Mouse (Mus musculus) intestine, embryonic 15.5 days (tissue): ENCODE results near the gene Grin2a. TPM values are rescaled to one million over a fixed set of nuclear protein-coding genes. Genes with fewer than 3 reads are reported as not detected.
A peak's percentile ranks its signal among the peaks of the same experiment; 100 is the strongest.

ENCODE experiments used
- ATAC-seq: fragments of 200-750 bp; cut with Nextera tagmentation; 2 replicates; pipeline ENCODE4 v1.8.0; 2017; ENCODE audit warnings: moderate TSS enrichment, moderate library complexity
- H3K27ac ChIP-seq: fragments of 300-500 bp; sonication (generic); 2 replicates; pipeline ENCODE4 v1.5.1; 2015; ENCODE audit warnings: mild to moderate bottlenecking, inconsistent platforms
- H3K27me3 ChIP-seq: fragments of 300-500 bp; sonication (generic); replicated peaks from 2 replicates; pipeline ENCODE4 v1.6.1; 2015; ENCODE audit warnings: inconsistent platforms
- H3K36me3 ChIP-seq: fragments of 300-500 bp; sonication (generic); 2 replicates; pipeline ENCODE4 v1.6.1; 2015; ENCODE audit warnings: inconsistent platforms
- H3K4me1 ChIP-seq: fragments of 300-500 bp; sonication (generic); replicated peaks from 2 replicates; pipeline ENCODE4 v1.6.1; 2015; ENCODE audit warnings: inconsistent platforms
- H3K4me2 ChIP-seq: fragments of 300-500 bp; sonication (generic); replicated peaks from 2 replicates; pipeline ENCODE4 v1.6.1; 2015; ENCODE audit warnings: mild to moderate bottlenecking, inconsistent platforms
- H3K4me3 ChIP-seq: fragments of 300-500 bp; sonication (generic); replicated peaks from 2 replicates; pipeline ENCODE4 v1.5.1; 2015; ENCODE audit warnings: inconsistent platforms
- H3K9ac ChIP-seq: fragments of 300-500 bp; sonication (generic); 2 replicates; pipeline ENCODE4 v1.6.1; 2015; ENCODE audit warnings: inconsistent platforms
- H3K9me3 ChIP-seq: fragments of 300-500 bp; sonication (generic); 2 replicates; pipeline ENCODE4 v1.6.1; 2016; ENCODE audit warnings: inconsistent platforms
- WGBS: fragments of 180-500 bp; shearing (Covaris S2); methylation state at CpG from one replicate; pipeline ENCODE4 v1.1.7; 2015; 5-methylcytosine and 5-hydroxymethylcytosine counted together
- polyA plus RNA-seq: library from polyadenylated mRNA; unstranded; fragments of >200 nt; fragmentation: Nextera tagmentation; extraction: Ambion mirVana; gene quantifications from 2 replicates; pipeline ENCODE4 v1.2.1, GENCODE M21; 2015

Gene Grin2a
- 0.18 and 0.34 TPM in 2 replicates for polyA plus RNA-seq

GRCm38 (mm10) chr16:9994951-9995813 lies at the start of gene Grin2a:
Gene Grin2a, minus strand, starts transcription at chr16:9995560.
- peak within 1 kb of the TSS; percentile 62 for H3K4me2 ChIP-seq
- no peaks in the 10 kb centered on the region for H3K36me3 ChIP-seq
- no peak for ATAC-seq
- H3K4me1 ChIP-seq: no peaks in the 10 kb centered on the region; the same call in 1 of the 2 replicates
- peaks cover 62% of the 10 kb centered on the region for H3K27me3 ChIP-seq
- H3K27ac ChIP-seq: no peak within 1 kb of the TSS
- H3K9ac ChIP-seq: no peak within 1 kb of the TSS
- WGBS: 1% methylated on average over 69 of the region's 69 CpGs
- peak within 1 kb of the TSS; percentile 27 for H3K4me3 ChIP-seq
- no peaks in the 10 kb centered on the region for H3K9me3 ChIP-seq

- Histone ChIP-seq H3K27ac (no peak overlapping the region), H3K9me3 (no peaks in the 10 kb centered on the region), H3K9ac (no peak overlapping the region), H3K36me3 (no peaks in the 10 kb centered on the region), H3K27me3 (no peaks in the 10 kb centered on the region), H3K4me1 (no peaks in the 10 kb centered on the region), H3K4me2 (no peak overlapping the region), H3K4me3 (no peak overlapping the region)
- ATAC-seq: no peak
- WGBS: 61% methylated on average over 7 of the region's 7 CpGs
These were observed 40.3 kb upstream of the Grin2a start for GRCm38 (mm10) chr16:10035582-10036215.

- Histone ChIP-seq H3K36me3 (no peaks in the 10 kb centered on the region), H3K4me2 (no peak overlapping the region), H3K4me1 (no peaks in the 10 kb centered on the region), H3K27ac (no peak overlapping the region), H3K9ac (no peak overlapping the region), H3K9me3 (no peaks in the 10 kb centered on the region), H3K27me3 (no peaks in the 10 kb centered on the region), H3K4me3 (no peak overlapping the region)
- WGBS: 72% methylated on average over 4 of the region's 4 CpGs
- ATAC-seq: no peak
These were observed 38.1 kb upstream of the Grin2a start for GRCm38 (mm10) chr16:10033416-10033979.

GRCm38 (mm10) chr16:10031891-10032290 lies 36.5 kb upstream of the Grin2a start:
- Histone ChIP-seq H3K4me1 (no peaks in the 10 kb centered on the region), H3K9me3 (no peaks in the 10 kb centered on the region), H3K4me2 (no peak overlapping the region), H3K27ac (no peak overlapping the region), H3K4me3 (no peak overlapping the region), H3K9ac (no peak overlapping the region), H3K36me3 (no peaks in the 10 kb centered on the region), H3K27me3 (no peaks in the 10 kb centered on the region)
- ATAC-seq: no peak

GRCm38 (mm10) chr16:10026741-10027140 lies 31.4 kb upstream of the Grin2a start:
- H3K9ac ChIP-seq: no peak overlapping the region
- WGBS: 69% methylated on average over 6 of the region's 6 CpGs

DNA sequence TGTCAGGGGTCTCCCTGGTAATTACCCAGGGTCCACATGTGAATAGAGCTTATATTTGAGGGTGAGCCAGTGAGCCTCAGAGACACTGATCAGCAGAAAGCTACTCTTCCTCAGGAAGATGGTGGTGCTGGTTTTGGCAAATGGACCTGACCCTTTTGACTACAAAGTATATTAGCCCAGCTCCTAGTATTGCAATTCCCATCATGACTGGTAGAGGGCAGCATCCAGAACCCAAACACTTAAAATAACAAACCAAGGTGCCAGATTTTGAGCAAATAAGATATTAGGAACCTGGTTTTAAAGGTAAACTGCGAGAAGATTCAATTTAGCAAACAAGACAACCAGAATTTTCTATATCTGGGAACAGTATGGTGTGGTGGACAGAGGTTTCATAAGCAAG lies 14.4 kb upstream of the Grin2a start:
- no peaks in the 10 kb centered on the region for H3K27me3 ChIP-seq
- H3K27ac ChIP-seq: no peak overlapping the region
- no peak overlapping the region for H3K4me2 ChIP-seq
- 67% methylated on average over 1 of the region's 1 CpGs for WGBS
- H3K4me1 ChIP-seq: no peaks in the 10 kb centered on the region
- H3K36me3 ChIP-seq: no peaks in the 10 kb centered on the region
- H3K9me3 ChIP-seq: no peaks in the 10 kb centered on the region
- no peak overlapping the region for H3K4me3 ChIP-seq
- no peak overlapping the region for H3K9ac ChIP-seq
- ATAC-seq: no peak

More at GRCm38 (mm10) chr16:10026741-10027140, 31.4 kb upstream of the Grin2a start:
- no peaks in the 10 kb centered on the region for H3K9me3 ChIP-seq
- H3K36me3 ChIP-seq: no peaks in the 10 kb centered on the region
- no peak overlapping the region for H3K4me2 ChIP-seq
- no peak overlapping the region for H3K4me3 ChIP-seq
- no peak for ATAC-seq
- no peaks in the 10 kb centered on the region for H3K27me3 ChIP-seq
- no peak overlapping the region for H3K27ac ChIP-seq
- H3K4me1 ChIP-seq: no peaks in the 10 kb centered on the region

DNA sequence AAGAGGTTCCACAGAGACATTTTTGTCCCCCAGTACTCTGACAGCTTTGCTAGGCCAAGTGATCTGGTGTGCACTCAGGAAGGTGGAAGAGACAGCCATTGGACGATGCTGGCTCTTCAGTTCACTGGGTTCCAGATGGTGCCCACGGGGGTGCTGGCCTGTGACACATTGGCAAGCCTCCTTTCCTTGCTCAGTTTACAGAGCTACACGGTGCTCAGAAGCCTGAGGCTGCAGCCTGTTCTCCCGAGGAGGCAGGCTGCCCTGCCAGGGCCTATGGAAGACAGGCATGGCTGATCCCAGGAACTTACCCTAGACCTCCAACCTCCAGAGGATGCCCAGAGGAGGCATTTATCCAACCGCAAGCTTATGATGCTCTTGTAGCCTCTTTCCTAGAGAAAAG lies 10.2 kb upstream of the Grin2a start:
- no peak overlapping the region for H3K27ac ChIP-seq
- no peaks in the 10 kb centered on the region for H3K4me1 ChIP-seq
- H3K4me2 ChIP-seq: no peak overlapping the region
- WGBS: 83% methylated on average over 5 of the region's 5 CpGs
- H3K9me3 ChIP-seq: no peaks in the 10 kb centered on the region
- H3K4me3 ChIP-seq: no peak overlapping the region
- H3K9ac ChIP-seq: no peak overlapping the region
- H3K36me3 ChIP-seq: no peaks in the 10 kb centered on the region
- H3K27me3 ChIP-seq: no peaks in the 10 kb centered on the region
- ATAC-seq: no peak

- no peak overlapping the region for H3K4me3 ChIP-seq
- no peak overlapping the region for H3K27ac ChIP-seq
- no peak overlapping the region for H3K9ac ChIP-seq
- no peaks in the 10 kb centered on the region for H3K4me1 ChIP-seq
- no peaks in the 10 kb centered on the region for H3K36me3 ChIP-seq
- H3K4me2 ChIP-seq: no peak overlapping the region
- ATAC-seq: no peak
- no peaks in the 10 kb centered on the region for H3K9me3 ChIP-seq
- no peaks in the 10 kb centered on the region for H3K27me3 ChIP-seq
- WGBS: 78% methylated on average over 4 of the region's 4 CpGs
These were observed 8.7 kb upstream of the Grin2a start for GRCm38 (mm10) chr16:10004096-10004495.

GRCm38 (mm10) chr16:10003001-10003400 lies 7.6 kb upstream of the Grin2a start:
- Histone ChIP-seq H3K4me1 (no peaks in the 10 kb centered on the region), H3K4me3 (no peak overlapping the region), H3K9ac (no peak overlapping the region), H3K4me2 (no peak overlapping the region), H3K27me3 (no peaks in the 10 kb centered on the region), H3K27ac (no peak overlapping the region), H3K36me3 (no peaks in the 10 kb centered on the region), H3K9me3 (no peaks in the 10 kb centered on the region)
- WGBS: 67% methylated on average over 1 of the region's 1 CpGs
- ATAC-seq: no peak

- Histone ChIP-seq H3K27me3 (peaks cover 5% of the 10 kb centered on the region; the same call in 1 of the 2 replicates), H3K4me1 (no peaks in the 10 kb centered on the region), H3K27ac (no peak overlapping the region), H3K9me3 (no peaks in the 10 kb centered on the region), H3K36me3 (no peaks in the 10 kb centered on the region), H3K9ac (no peak overlapping the region), H3K4me2 (no peak overlapping the region), H3K4me3 (no peak overlapping the region)
- 33% methylated on average over 1 of the region's 1 CpGs for WGBS
- no peak for ATAC-seq
These were observed 6.2 kb upstream of the Grin2a start for GRCm38 (mm10) chr16:10001601-10002000.

- H3K27ac ChIP-seq: no peak overlapping the region
- H3K4me1 ChIP-seq: no peaks in the 10 kb centered on the region
- no peaks in the 10 kb centered on the region for H3K9me3 ChIP-seq
- no peak overlapping the region for H3K9ac ChIP-seq
- H3K36me3 ChIP-seq: no peaks in the 10 kb centered on the region
- no peak overlapping the region for H3K4me3 ChIP-seq
- ATAC-seq: no peak
- no peak overlapping the region for H3K4me2 ChIP-seq
- H3K27me3 ChIP-seq: peaks cover 20% of the 10 kb centered on the region
- WGBS: 66% methylated on average over 5 of the region's 5 CpGs
These were observed 4.6 kb upstream of the Grin2a start for GRCm38 (mm10) chr16:9999926-10000325.

DNA sequence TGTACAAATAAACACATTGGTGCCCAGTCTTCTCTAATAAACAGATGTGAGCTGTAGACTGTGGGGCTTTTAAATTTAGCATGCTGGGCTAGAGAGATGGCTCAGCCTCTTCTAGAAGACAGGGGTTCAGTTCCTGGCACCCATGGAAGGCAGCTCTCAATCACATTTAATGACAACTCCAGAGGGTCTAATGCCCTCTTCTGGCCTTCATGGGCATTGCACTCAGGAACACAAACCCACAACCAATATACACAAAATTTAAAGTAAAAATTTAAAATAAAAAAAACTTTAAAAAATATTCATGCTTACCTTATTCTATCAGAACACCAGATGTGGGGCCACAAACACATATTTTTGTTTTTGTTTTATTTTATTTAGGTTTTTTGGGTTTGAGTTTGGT lies 2.6 kb upstream of the Grin2a start:
- Histone ChIP-seq H3K4me3 (no peak overlapping the region), H3K4me2 (no peak overlapping the region), H3K27ac (no peak overlapping the region), H3K9ac (no peak overlapping the region), H3K27me3 (peaks cover 40% of the 10 kb centered on the region), H3K9me3 (no peaks in the 10 kb centered on the region), H3K36me3 (no peaks in the 10 kb centered on the region), H3K4me1 (no peaks in the 10 kb centered on the region; the same call in 1 of the 2 replicates)
- ATAC-seq: no peak
